Mouse (Mus musculus) neural tube, embryonic 12.5 days (tissue): ENCODE data around the gene Gm45140. TPM values are rescaled to one million over a fixed set of nuclear protein-coding genes. Genes with fewer than 3 reads are reported as not detected.
"Not testable (repeated sequence)": the region's sequence is repeated elsewhere in the genome, so short reads cannot be mapped to it uniquely, and the experiment has no call there.

Experiments
- ATAC-seq: fragments of 200-750 bp; cut with Nextera tagmentation; 2 replicates; pipeline ENCODE4 v1.8.0; 2017; ENCODE audit warnings: low read depth, mild to moderate bottlenecking, moderate TSS enrichment, moderate library complexity; ENCODE audit not compliant: low FRiP score
- H3K27ac ChIP-seq: fragments of 300-500 bp; sonication (generic); 2 replicates; pipeline ENCODE4 v1.5.1; 2016
- H3K27me3 ChIP-seq: fragments of 300-500 bp; sonication (generic); replicated peaks from 2 replicates; pipeline ENCODE4 v1.6.1; 2016; ENCODE audit warnings: mild to moderate bottlenecking
- H3K36me3 ChIP-seq: fragments of 300-500 bp; sonication (generic); 2 replicates; pipeline ENCODE4 v1.6.1; 2016; ENCODE audit warnings: mild to moderate bottlenecking
- H3K4me1 ChIP-seq: fragments of 300-500 bp; sonication (generic); 2 replicates; pipeline ENCODE4 v1.6.1; 2016
- H3K4me2 ChIP-seq: fragments of 300-500 bp; sonication (generic); replicated peaks from 2 replicates; pipeline ENCODE4 v1.6.1; 2016; ENCODE audit warnings: mild to moderate bottlenecking
- H3K4me3 ChIP-seq: fragments of 300-500 bp; sonication (generic); 2 replicates; pipeline ENCODE4 v1.5.1; 2016
- H3K9ac ChIP-seq: fragments of 300-500 bp; sonication (generic); 2 replicates; pipeline ENCODE4 v1.6.1; 2016; ENCODE audit warnings: mild to moderate bottlenecking
- H3K9me3 ChIP-seq: fragments of 300-500 bp; sonication (generic); 2 replicates; pipeline ENCODE4 v1.6.1; 2016; ENCODE audit warnings: mild to moderate bottlenecking
- WGBS: fragments of 180-500 bp; shearing (Covaris S2); methylation state at CpG from one replicate; pipeline ENCODE4 v1.1.7; 2016; 5-methylcytosine and 5-hydroxymethylcytosine counted together
- polyA plus RNA-seq: library from polyadenylated mRNA; unstranded; fragments of >200 nt; fragmentation: Nextera tagmentation; extraction: Ambion mirVana; gene quantifications from 2 replicates; pipeline ENCODE4 v1.2.1, GENCODE M21; 2016

Gene Gm45140
- polyA plus RNA-seq, 1 experiment from 2014 or later, result 6.2 TPM

DNA sequence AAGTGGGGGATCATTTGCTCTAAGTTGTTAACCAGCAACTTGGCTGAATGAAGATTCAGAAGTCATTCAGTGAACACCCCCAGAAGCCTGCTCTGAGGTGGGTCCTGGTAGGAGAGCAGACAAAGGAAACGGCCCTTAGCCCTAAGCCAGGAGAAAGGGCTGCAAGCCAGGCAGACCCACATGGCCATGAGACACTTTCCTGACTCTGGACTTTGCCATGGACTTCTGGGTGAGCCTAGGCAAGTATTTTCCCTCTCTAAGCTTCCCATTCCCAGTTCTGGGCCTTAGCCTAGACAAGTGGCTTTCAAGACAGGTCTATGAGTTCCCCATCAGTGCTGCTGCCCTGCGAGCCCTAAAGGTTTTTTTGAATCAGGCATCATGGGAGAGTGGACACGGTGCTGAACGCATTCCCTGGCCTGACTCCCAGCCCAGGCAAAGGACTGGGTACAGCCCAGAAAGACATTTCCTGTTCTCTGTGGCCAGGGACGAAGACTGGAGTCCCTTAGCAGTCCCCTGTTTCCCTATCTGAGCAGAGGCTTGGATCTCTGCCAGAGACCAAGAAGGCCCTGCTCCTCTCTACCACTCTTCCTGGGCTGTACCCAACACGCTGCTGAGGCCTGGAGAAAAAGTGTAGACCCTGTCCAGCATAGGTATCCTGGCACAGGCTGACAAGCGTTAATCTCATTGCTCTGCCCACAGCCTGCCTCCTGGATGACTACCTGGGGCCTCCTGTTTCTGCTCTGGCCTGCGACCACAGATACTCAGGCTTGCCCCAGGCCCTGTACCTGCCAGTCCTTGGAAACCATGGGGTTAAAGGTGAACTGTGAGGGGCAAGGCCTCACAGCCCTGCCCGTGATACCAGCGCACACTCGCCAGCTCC lies 57.1 kb downstream of the Gm45140 start:
- Histone ChIP-seq H3K4me2 (no peak overlapping the region), H3K27ac (no peak overlapping the region), H3K9ac (no peak overlapping the region), H3K9me3 (no peaks in the 10 kb centered on the region), H3K36me3 (no peaks in the 10 kb centered on the region), H3K4me1 (no peaks in the 10 kb centered on the region), H3K27me3 (no peaks in the 10 kb centered on the region), H3K4me3 (no peak overlapping the region)
- 84% methylated on average over 11 of the region's 11 CpGs for WGBS
- no peak for ATAC-seq

DNA sequence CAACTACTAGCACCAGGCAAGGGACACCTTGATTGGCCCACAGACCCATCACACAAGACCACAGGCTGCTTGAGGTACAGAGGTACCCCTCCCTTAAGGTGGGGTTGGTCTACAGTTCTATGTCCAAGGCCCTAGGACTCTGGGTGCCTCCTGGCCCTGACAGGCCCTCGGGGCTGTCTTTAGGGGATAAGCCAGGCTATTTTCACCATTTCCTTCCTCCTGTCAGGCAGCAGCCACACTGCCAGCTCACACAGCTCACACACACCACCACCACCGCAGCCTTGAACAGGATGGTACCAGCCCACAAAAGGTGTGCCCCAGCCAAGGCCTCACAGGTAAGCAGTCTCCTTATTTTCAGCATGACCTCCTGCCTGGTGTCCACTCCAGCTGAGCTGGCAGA lies 57.8 kb downstream of the Gm45140 start, which contains the start of gene Gp9:
Gene Gp9, plus strand, starts transcription at position 231 of the 400 bp plus-strand sequence.
- Histone ChIP-seq H3K4me3 (no peak within 1 kb of the TSS), H3K9ac (no peak within 1 kb of the TSS), H3K4me1 (no peaks in the 10 kb centered on the region), H3K36me3 (no peaks in the 10 kb centered on the region), H3K27ac (no peak within 1 kb of the TSS), H3K4me2 (no peak within 1 kb of the TSS), H3K9me3 (no peaks in the 10 kb centered on the region), H3K27me3 (no peaks in the 10 kb centered on the region)
- WGBS, result 70% methylated on average over 2 of the region's 2 CpGs
- ATAC-seq, result no peak

GRCm38 (mm10) chr6:87776663-87777062 lies 58.9 kb downstream of the Gm45140 start:
- ATAC-seq, result no peak

GRCm38 (mm10) chr6:87775588-87776245 lies 59.9 kb downstream of the Gm45140 start:
- ATAC-seq, result no peak

More at GRCm38 (mm10) chr6:87776663-87777062, 58.9 kb downstream of the Gm45140 start:
- no peaks in the 10 kb centered on the region for H3K36me3 ChIP-seq
- H3K4me3 ChIP-seq, result no peak overlapping the region
- H3K9ac ChIP-seq, result no peak overlapping the region
- H3K27me3 ChIP-seq, result no peaks in the 10 kb centered on the region
- H3K27ac ChIP-seq, result no peak overlapping the region
- H3K9me3 ChIP-seq, result no peaks in the 10 kb centered on the region
- H3K4me2 ChIP-seq, result no peak overlapping the region
- WGBS, result 86% methylated on average over 1 of the region's 1 CpGs
- no peaks in the 10 kb centered on the region for H3K4me1 ChIP-seq

GRCm38 (mm10) chr6:87774909-87775308 lies 60.7 kb downstream of the Gm45140 start:
- no peak overlapping the region for H3K4me2 ChIP-seq
- no peak for ATAC-seq
- no peaks in the 10 kb centered on the region for H3K4me1 ChIP-seq
- no peaks in the 10 kb centered on the region for H3K36me3 ChIP-seq
- no peaks in the 10 kb centered on the region for H3K27me3 ChIP-seq
- WGBS, result 85% methylated on average over 9 of the region's 9 CpGs
- H3K4me3 ChIP-seq, result no peak overlapping the region
- no peak overlapping the region for H3K27ac ChIP-seq
- no peak overlapping the region for H3K9ac ChIP-seq
- H3K9me3 ChIP-seq, result no peaks in the 10 kb centered on the region

More at GRCm38 (mm10) chr6:87775588-87776245, 59.9 kb downstream of the Gm45140 start:
- H3K4me2 ChIP-seq, result no peak overlapping the region
- no peak overlapping the region for H3K4me3 ChIP-seq
- H3K36me3 ChIP-seq, result no peaks in the 10 kb centered on the region
- H3K27ac ChIP-seq, result no peak overlapping the region
- 78% methylated on average over 3 of the region's 3 CpGs for WGBS
- no peaks in the 10 kb centered on the region for H3K27me3 ChIP-seq
- H3K9ac ChIP-seq, result no peak overlapping the region
- H3K4me1 ChIP-seq, result no peaks in the 10 kb centered on the region
- H3K9me3 ChIP-seq, result no peaks in the 10 kb centered on the region

- H3K9ac ChIP-seq, result no peak overlapping the region
- no peak overlapping the region for H3K4me3 ChIP-seq
- H3K36me3 ChIP-seq, result no peaks in the 10 kb centered on the region
- WGBS, result 54% methylated on average over 1 of the region's 1 CpGs
- no peak for ATAC-seq
- H3K27me3 ChIP-seq, result no peaks in the 10 kb centered on the region
- no peaks in the 10 kb centered on the region for H3K4me1 ChIP-seq
- H3K27ac ChIP-seq, result no peak overlapping the region
- no peaks in the 10 kb centered on the region for H3K9me3 ChIP-seq
- H3K4me2 ChIP-seq, result no peak overlapping the region
These were observed 61.1 kb downstream of the Gm45140 start for GRCm38 (mm10) chr6:87774466-87774865.

- no peak overlapping the region for H3K9ac ChIP-seq
- no peaks in the 10 kb centered on the region for H3K27me3 ChIP-seq
- H3K27ac ChIP-seq, result no peak overlapping the region
- H3K4me3 ChIP-seq, result no peak overlapping the region
- no peak overlapping the region for H3K4me2 ChIP-seq
- no peak for ATAC-seq
- H3K36me3 ChIP-seq, result no peaks in the 10 kb centered on the region
- WGBS, result 60% methylated on average over 8 of the region's 8 CpGs
- H3K4me1 ChIP-seq, result no peaks in the 10 kb centered on the region
- H3K9me3 ChIP-seq, result no peaks in the 10 kb centered on the region
These were observed 65.0 kb downstream of the Gm45140 start for GRCm38 (mm10) chr6:87770626-87771025.

DNA sequence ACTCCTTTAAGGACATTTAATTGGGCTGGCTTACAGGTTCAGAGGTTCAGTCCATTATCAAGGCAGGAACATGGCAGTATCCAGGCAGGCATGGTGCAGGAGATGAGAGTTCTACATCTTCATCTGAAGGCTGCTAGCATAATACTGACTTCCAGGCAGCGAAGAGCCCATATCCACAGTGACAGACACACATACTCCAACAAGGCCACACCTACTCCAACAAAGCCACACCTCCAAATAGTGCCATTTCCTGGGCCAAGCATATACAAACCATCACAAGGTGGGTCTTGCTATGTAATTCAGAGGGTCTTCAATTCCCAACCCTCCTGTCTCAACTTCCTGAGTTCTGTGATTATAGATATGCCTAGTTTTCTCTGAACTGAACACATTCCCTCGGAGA lies 71.3 kb downstream of the Gm45140 start:
- not testable (repeated sequence) for H3K9ac ChIP-seq, H3K4me2 ChIP-seq, H3K4me1 ChIP-seq, H3K27ac ChIP-seq, H3K9me3 ChIP-seq, H3K36me3 ChIP-seq, ATAC-seq, H3K4me3 ChIP-seq, H3K27me3 ChIP-seq
- 91% methylated on average over 2 of the region's 2 CpGs for WGBS

- Histone ChIP-seq H3K36me3 (no peaks in the 10 kb centered on the region), H3K4me1 (no peaks in the 10 kb centered on the region), H3K9me3 (no peaks in the 10 kb centered on the region), H3K27me3 (no peaks in the 10 kb centered on the region), H3K4me3 (no peak overlapping the region), H3K9ac (no peak overlapping the region), H3K27ac (no peak overlapping the region), H3K4me2 (no peak overlapping the region)
- no peak for ATAC-seq
- 71% methylated on average over 4 of the region's 4 CpGs for WGBS
These were observed 72.0 kb downstream of the Gm45140 start for GRCm38 (mm10) chr6:87763376-87764280.

DNA sequence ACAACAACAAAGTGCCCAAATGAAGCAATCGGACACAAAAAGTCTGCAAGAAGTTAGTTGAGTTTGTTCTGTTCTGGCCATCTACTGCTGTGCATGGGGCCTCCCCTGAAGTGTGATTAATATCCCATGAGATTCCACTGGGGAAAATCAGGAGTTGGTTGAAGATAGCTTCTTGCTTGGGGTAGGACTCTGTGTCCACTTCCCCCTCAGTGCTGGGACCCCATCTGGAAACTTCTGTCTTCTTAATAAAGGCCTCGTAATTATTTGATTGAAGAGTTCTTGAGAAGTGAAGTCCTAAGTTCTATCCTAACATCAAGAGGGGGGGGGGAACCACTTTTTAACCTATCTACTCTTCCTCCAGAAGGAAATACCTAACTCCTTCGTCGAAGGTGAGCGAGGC lies 73.4 kb downstream of the Gm45140 start:
- whole genome bisulfite sequencing, result 88% methylated on average over 5 of the region's 5 CpGs
- H3K9ac ChIP-seq, result no peak overlapping the region
- no peaks in the 10 kb centered on the region for H3K4me1 ChIP-seq
- no peaks in the 10 kb centered on the region for H3K27me3 ChIP-seq
- no peaks in the 10 kb centered on the region for H3K9me3 ChIP-seq
- no peak overlapping the region for H3K4me3 ChIP-seq
- H3K4me2 ChIP-seq, result no peak overlapping the region
- ATAC-seq, result no peak
- H3K27ac ChIP-seq, result no peak overlapping the region
- peaks cover under 1% of the 10 kb centered on the region; the same call in 1 of the 2 replicates for H3K36me3 ChIP-seq

DNA sequence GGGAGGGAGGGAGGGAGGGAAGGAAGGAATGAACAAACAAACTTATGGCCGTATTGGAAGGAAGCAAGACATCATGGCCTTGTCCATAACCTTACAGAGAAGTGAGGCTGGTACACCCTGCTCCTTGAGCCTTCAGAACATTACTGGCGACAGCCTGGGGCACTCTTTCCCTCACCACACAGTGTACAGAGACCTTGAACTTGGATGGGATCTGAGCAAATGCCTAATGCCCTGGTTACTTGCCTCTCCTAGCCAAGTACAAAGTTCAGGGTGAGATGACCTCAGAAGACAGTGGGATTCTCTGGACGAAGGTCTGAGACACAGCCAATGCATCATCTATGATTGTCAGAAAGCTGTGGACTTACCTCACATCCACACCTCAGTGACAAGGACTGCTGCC lies 75.7 kb downstream of the Gm45140 start:
- H3K9ac ChIP-seq, result no peak overlapping the region
- H3K9me3 ChIP-seq, result no peaks in the 10 kb centered on the region
- peaks cover 15% of the 10 kb centered on the region for H3K36me3 ChIP-seq
- H3K4me3 ChIP-seq, result no peak overlapping the region
- H3K4me1 ChIP-seq, result no peaks in the 10 kb centered on the region
- 71% methylated on average over 3 of the region's 3 CpGs for WGBS
- no peak overlapping the region for H3K4me2 ChIP-seq
- no peak overlapping the region for H3K27ac ChIP-seq
- H3K27me3 ChIP-seq, result no peaks in the 10 kb centered on the region
- no peak for ATAC-seq

DNA sequence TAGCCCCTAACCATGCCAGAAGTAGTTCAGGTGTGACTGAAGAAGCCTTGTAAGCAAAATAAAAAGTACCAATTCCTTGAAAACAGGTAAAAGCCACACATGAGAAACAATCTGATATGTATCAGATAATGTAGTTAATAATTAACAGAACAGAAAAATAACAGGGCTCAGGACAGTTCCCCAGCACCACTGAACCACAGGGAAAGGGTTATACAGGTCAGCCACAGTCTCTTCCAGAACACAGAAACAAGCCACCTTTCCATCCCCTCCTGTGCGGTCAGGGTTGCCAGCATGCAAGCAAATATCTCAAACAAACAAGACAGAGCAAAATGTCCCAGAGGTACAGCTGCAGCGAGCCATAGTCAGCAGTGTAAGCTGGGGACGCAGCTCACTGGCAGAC lies 76.2 kb downstream of the Gm45140 start:
- Histone ChIP-seq H3K9ac (no peak overlapping the region), H3K27ac (no peak overlapping the region), H3K36me3 (peaks cover 17% of the 10 kb centered on the region), H3K9me3 (no peaks in the 10 kb centered on the region), H3K4me2 (no peak overlapping the region), H3K4me3 (no peak overlapping the region), H3K27me3 (no peaks in the 10 kb centered on the region), H3K4me1 (no peaks in the 10 kb centered on the region)
- 82% methylated on average over 3 of the region's 3 CpGs for WGBS
- no peak for ATAC-seq
